Mouse (Mus musculus) right cerebral cortex, adult 2 months (tissue): Measurements from ENCODE around the gene Ndufs2.

Source experiments
- DNase-seq, 2 experiments: peaks; one replicate each; pipeline ENCODE4 v3.0.0; 2021 to 2022; ENCODE audit warnings: low spot score in 2 of 2

Ndufs2 gene

DNA sequence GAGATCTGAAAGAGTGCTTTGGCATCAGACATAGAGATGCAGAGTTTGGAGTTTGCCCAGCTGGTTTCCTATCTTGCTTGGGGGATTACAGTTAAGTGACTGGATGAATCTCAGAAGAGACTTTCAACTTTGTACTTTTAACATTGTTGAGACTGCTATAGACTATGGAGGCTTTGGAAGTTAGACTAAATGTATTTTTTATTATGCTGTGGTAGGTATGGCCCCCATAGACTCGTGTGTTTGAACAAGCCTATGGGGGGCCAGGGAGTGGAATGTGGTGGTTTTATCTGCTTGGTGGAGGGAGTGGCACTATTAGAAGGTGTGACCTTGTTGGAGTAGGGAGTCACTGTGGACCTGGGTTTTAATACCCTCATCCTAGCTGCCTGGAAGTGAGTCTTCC lies 51.7 kb downstream of the Ndufs2 start:
- DNase-seq = no peak

GRCm38 (mm10) chr1:171195887-171196397 lies 55.2 kb downstream of the Ndufs2 start, which contains the start of gene Pcp4l1:
TSS of gene Pcp4l1 (minus strand) at chr1:171196268.
- peak; percentile 50 to 55 for DNase-seq

DNA sequence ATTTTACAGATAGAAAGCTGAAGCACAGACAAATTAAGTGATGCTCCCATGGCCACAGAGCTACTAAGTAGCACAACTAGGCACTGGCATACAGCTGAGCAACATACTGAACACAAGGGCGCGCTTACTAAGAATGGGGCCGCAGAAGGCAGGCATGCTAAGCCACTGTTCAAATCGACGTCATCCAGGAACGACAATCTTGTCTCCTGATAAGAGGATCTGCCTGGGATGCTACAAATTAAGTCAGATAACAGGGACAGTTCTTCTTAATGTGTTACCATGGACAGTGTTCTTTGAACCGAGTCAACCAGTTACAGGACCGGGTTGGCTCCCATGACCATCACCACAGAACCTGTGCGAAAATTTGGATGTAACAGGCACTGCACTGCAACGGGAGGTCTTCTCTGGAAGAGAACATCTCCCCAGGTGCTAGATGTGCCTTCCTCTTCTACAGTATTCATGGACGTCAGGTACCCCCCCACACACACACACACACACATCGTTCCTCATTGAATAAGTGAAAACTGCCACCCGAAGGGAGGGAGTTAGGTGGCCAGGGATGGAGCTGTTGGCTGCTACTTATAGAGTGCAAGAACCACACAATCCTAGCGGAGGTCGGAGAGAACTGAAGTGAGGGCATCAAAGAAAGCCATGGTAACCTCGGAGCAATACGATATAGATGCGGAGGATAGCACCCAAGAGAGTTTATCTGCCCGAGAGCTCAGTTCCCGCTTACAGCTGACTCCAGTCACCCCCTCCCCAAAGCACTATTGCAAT lies 56.0 kb downstream of the Ndufs2 start:
- no peak for DNase-seq

- no peak for DNase-seq
These were observed 57.0 kb downstream of the Ndufs2 start for GRCm38 (mm10) chr1:171193911-171194830.

- peak in 1 of 2 experiments; percentile 9 for DNase-seq
These were observed 57.9 kb downstream of the Ndufs2 start for GRCm38 (mm10) chr1:171193093-171193840.

- DNase-seq = no peak
These were observed 58.9 kb downstream of the Ndufs2 start for GRCm38 (mm10) chr1:171192283-171192682.

- DNase-seq = no peak
These were observed 60.4 kb downstream of the Ndufs2 start for GRCm38 (mm10) chr1:171190832-171191231.

- DNase-seq = peak in 1 of 2 experiments; percentile 10
These were observed 61.6 kb downstream of the Ndufs2 start for GRCm38 (mm10) chr1:171189476-171190114.

DNA sequence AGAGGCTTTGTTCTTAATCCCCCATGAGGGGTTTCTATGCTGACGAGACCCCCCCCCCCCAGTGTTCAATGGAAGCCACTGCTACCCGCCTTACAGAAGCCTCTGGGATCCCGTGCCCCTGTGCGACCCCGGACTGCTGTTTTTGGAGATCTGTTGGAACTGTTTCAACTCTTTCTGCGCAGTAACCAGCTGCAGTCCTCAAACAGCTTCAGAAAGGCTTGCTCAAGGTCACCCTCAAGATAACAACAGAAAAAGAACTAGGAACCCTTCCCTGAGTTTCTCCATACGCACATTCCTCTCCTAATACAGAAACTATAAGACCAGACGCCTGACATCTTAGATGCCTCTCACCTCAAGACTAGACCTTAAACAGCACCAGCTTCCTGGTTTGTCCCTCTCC lies 62.1 kb downstream of the Ndufs2 start:
- DNase-seq = no peak

DNA sequence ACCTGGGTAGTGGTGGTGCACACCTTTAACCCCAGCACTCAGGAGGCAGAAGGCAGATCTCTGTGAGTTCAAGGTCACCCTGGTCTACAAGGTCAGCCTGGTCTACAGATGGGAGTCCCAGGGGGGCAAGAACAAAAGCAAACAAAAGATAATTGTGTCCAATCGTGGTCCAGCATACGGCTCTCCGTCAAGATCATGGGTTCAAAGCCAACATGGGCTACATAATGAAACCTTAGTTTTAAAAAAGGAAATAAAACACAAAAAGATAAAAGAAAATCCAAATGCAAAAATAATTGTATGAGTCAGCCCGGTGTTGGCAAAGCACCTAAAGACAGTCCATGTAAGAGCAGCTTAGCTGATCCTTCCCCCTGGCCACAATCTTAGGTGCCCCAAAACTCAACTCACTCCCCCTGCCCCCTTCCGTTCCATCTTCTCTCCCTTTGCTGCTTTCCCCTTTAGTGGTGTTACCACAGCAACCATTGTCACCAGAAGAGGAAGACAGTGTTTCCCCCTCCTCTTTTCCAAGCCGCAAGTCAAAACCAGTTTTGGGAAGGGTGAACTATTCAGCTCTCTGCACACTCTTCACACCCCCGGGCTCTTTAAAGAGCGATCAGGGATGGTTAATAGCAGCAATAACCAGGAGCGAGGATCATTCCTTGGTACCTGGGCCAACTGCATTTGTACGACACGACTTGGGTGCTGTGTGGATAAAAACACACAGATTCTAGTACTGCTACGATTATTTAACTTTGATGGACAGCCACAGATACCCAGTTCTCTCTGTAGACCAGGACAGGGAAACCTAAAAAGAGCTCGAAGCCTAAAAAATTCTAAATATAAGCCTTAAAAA lies 63.1 kb downstream of the Ndufs2 start:
- no peak for DNase-seq

DNA sequence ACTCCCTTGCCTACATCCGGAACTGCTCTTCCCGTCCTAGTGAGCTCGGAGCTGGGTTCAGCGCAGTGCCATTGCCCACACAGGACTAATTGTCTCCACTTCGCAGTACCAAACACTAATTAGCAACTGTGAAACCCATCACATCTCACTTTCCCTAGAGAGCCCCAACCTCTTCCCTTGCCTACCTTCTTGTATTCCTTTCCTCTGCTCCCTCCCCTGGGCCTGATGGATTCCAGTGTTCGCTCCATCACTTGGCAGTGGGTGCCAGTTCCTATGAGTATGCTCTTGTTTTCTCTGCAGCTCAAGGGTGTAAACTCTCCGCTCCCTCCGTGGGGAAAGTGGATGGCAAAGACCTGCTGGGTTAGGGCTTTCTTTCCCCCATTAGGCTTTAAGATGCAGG lies 65.5 kb downstream of the Ndufs2 start:
- no peak for DNase-seq
